Mouse (Mus musculus) liver, adult 2 months (tissue): ENCODE measurements around the gene Mog.

Experiments
- CTCF ChIP-seq: fragments of 200-500 bp; IDR thresholded peaks from 2 replicates; pipeline ENCODE4 v1.5.1; 2011; ENCODE audit warnings: low read depth, low read length, control low read depth
- POLR2A ChIP-seq: fragments of 200-500 bp; IDR thresholded peaks from 2 replicates; pipeline ENCODE4 v1.6.1; 2011; ENCODE audit warnings: low read length, control low read depth; ENCODE audit not compliant: insufficient read depth; ENCODE audit errors: extremely low read depth

DNA sequence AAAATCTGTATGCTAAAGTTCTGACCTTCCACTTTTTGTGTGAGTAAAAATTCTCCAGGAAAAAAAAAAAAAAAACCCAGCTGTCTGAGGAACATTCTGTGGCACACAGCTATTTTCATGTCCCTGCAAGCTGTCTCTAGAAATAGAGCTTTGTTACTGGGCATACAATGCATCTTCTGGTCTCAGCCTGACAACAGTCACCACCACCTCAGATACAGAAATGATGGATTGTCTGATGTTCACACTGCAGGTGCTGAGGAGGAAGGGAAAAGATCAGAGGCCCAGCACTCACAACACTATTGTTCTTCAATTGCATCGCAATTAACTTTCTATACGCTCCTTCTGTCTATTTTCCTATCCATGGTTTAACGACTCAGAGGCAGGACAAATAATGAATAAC is 4.9 kb downstream of the Mog start:
- TF ChIP-seq CTCF (no peak), POLR2A (no peak)
